Mouse (Mus musculus) midbrain, postnatal 0 days (tissue): ENCODE data around the gene Myh3. TPM values are rescaled to one million over a fixed set of nuclear protein-coding genes. Genes with fewer than 3 reads are reported as not detected.

Experiments
- ATAC-seq: fragments of 200-750 bp; cut with Nextera tagmentation; 2 replicates; pipeline ENCODE4 v1.8.0; 2017; ENCODE audit warnings: moderate number of reproducible peaks, mild to moderate bottlenecking, moderate TSS enrichment, moderate library complexity; ENCODE audit not compliant: low FRiP score
- DNase-seq: peaks from one replicate; pipeline ENCODE4 v3.0.0-alpha.2; 2015; ENCODE audit warnings: low spot score
- H3K27ac ChIP-seq: fragments of 300-500 bp; sonication (generic); 2 replicates; pipeline ENCODE4 v1.5.1; 2014; ENCODE audit warnings: low read depth, mild to moderate bottlenecking, low read length, mixed read lengths
- H3K27me3 ChIP-seq: fragments of 300-500 bp; sonication (generic); 2 replicates; pipeline ENCODE4 v1.6.1; 2014; ENCODE audit warnings: low read length, control low read depth, mixed read lengths; ENCODE audit not compliant: insufficient read depth
- H3K36me3 ChIP-seq: fragments of 300-500 bp; sonication (generic); 2 replicates; pipeline ENCODE4 v1.6.1; 2014; ENCODE audit warnings: low read length, control low read depth, mixed read lengths; ENCODE audit not compliant: insufficient read depth
- H3K4me1 ChIP-seq: fragments of 300-500 bp; sonication (generic); 2 replicates; pipeline ENCODE4 v1.6.1; 2014; ENCODE audit warnings: mild to moderate bottlenecking, control low read depth, antibody characterized with exemption, low read length, mixed read lengths; ENCODE audit not compliant: insufficient read depth
- H3K4me2 ChIP-seq: fragments of 300-500 bp; sonication (generic); 2 replicates; pipeline ENCODE4 v1.6.1; 2014; ENCODE audit warnings: low read depth, mild to moderate bottlenecking, low read length, mixed read lengths; ENCODE audit not compliant: poor library complexity, severe bottlenecking
- H3K4me3 ChIP-seq: fragments of 300-500 bp; sonication (generic); 2 replicates; pipeline ENCODE4 v1.5.1; 2014; ENCODE audit warnings: low read depth, mild to moderate bottlenecking, low read length, moderate library complexity
- H3K9ac ChIP-seq: fragments of 300-500 bp; sonication (generic); replicated peaks from 2 replicates; pipeline ENCODE4 v1.6.1; 2014; ENCODE audit warnings: mild to moderate bottlenecking, low read length, moderate library complexity, mixed read lengths; ENCODE audit not compliant: poor library complexity, severe bottlenecking
- H3K9me3 ChIP-seq: fragments of 300-500 bp; sonication (generic); 2 replicates; pipeline ENCODE4 v1.6.1; 2016; ENCODE audit warnings: low read length, control low read depth
- CTCF ChIP-seq: IDR thresholded peaks from 2 replicates; pipeline ENCODE4 v1.5.1; 2016; ENCODE audit warnings: antibody characterized with exemption, mild to moderate bottlenecking
- WGBS: fragments of 180-500 bp; shearing (Covaris S2); extraction: QIAGEN DNeasy Blood & Tissue Kit; methylation state at CpG from one replicate; pipeline ENCODE4 v1.1.7; 2014; 5-methylcytosine and 5-hydroxymethylcytosine counted together
- polyA plus RNA-seq: library from polyadenylated mRNA; unstranded; fragments of >200 nt; fragmentation: Nextera tagmentation; extraction: Ambion mirVana; gene quantifications from 2 replicates; pipeline ENCODE4 v1.2.1, GENCODE M21; 2015
- total RNA-seq: library from RNA; depleted of rRNA; stranded (reverse); fragments of >200 nt; gene quantifications from 2 replicates; pipeline ENCODE4 v1.2.3, GENCODE M21; 2014

Myh3 gene
- total and polyA plus RNA-seq, 2 experiments from 2014 or later: 0.25 to 1.2 TPM

GRCm38 (mm10) chr11:67142047-67142446 lies 63.9 kb downstream of the Myh3 start:
- H3K36me3 ChIP-seq: no peaks in the 10 kb centered on the region
- no peaks in the 10 kb centered on the region for H3K4me1 ChIP-seq
- DNase-seq (no peak), ATAC-seq (no peak)
- 65% methylated on average over 4 of the region's 4 CpGs for WGBS
- no peak for TF ChIP-seq CTCF
- no peak overlapping the region for H3K9ac ChIP-seq
- H3K4me3 ChIP-seq: no peak overlapping the region
- H3K4me2 ChIP-seq: no peak overlapping the region
- no peaks in the 10 kb centered on the region for H3K27me3 ChIP-seq
- no peak overlapping the region for H3K27ac ChIP-seq
- no peaks in the 10 kb centered on the region for H3K9me3 ChIP-seq

- ATAC-seq: no peak
- H3K4me1 ChIP-seq: no peaks in the 10 kb centered on the region
- H3K27ac ChIP-seq: no peak overlapping the region
- no peak overlapping the region for H3K4me2 ChIP-seq
- H3K4me3 ChIP-seq: no peak overlapping the region
- no peaks in the 10 kb centered on the region for H3K9me3 ChIP-seq
- H3K27me3 ChIP-seq: no peaks in the 10 kb centered on the region
- 86% methylated on average over 5 of the region's 5 CpGs for WGBS
- no peak for DNase-seq
- no peaks in the 10 kb centered on the region for H3K36me3 ChIP-seq
- no peak overlapping the region for H3K9ac ChIP-seq
- TF ChIP-seq CTCF: no peak
Observed at GRCm38 (mm10) chr11:67143065-67143464, 65.0 kb downstream of the Myh3 start.

GRCm38 (mm10) chr11:67143863-67144498 lies 65.9 kb downstream of the Myh3 start:
- no peak for TF ChIP-seq CTCF

GRCm38 (mm10) chr11:67144559-67145265 lies 66.6 kb downstream of the Myh3 start:
- no peak overlapping the region for H3K4me2 ChIP-seq
- H3K9ac ChIP-seq: no peak overlapping the region
- no peak overlapping the region for H3K27ac ChIP-seq
- no peaks in the 10 kb centered on the region for H3K4me1 ChIP-seq
- WGBS: 66% methylated on average over 6 of the region's 6 CpGs
- H3K9me3 ChIP-seq: no peaks in the 10 kb centered on the region
- H3K27me3 ChIP-seq: no peaks in the 10 kb centered on the region
- no peak overlapping the region for H3K4me3 ChIP-seq
- no peak for DNase-seq
- no peak for ATAC-seq
- TF ChIP-seq CTCF: no peak
- H3K36me3 ChIP-seq: no peaks in the 10 kb centered on the region

More at GRCm38 (mm10) chr11:67143863-67144498, 65.9 kb downstream of the Myh3 start:
- Histone ChIP-seq H3K4me3 (no peak overlapping the region), H3K9me3 (no peaks in the 10 kb centered on the region), H3K36me3 (no peaks in the 10 kb centered on the region), H3K9ac (no peak overlapping the region), H3K27me3 (no peaks in the 10 kb centered on the region), H3K4me1 (no peaks in the 10 kb centered on the region), H3K27ac (no peak overlapping the region), H3K4me2 (no peak overlapping the region)
- ATAC-seq: no peak
- DNase-seq: no peak
- WGBS: 91% methylated on average over 4 of the region's 4 CpGs

- no peaks in the 10 kb centered on the region for H3K9me3 ChIP-seq
- H3K4me3 ChIP-seq: no peak overlapping the region
- 84% methylated on average over 5 of the region's 5 CpGs for WGBS
- ATAC-seq (no peak), DNase-seq (no peak)
- no peaks in the 10 kb centered on the region for H3K36me3 ChIP-seq
- H3K27ac ChIP-seq: no peak overlapping the region
- no peaks in the 10 kb centered on the region for H3K4me1 ChIP-seq
- H3K4me2 ChIP-seq: no peak overlapping the region
- no peaks in the 10 kb centered on the region for H3K27me3 ChIP-seq
- no peak overlapping the region for H3K9ac ChIP-seq
- no peak for TF ChIP-seq CTCF
Observed at GRCm38 (mm10) chr11:67145482-67146408, 67.6 kb downstream of the Myh3 start.
